Mouse (Mus musculus): Measurements from ENCODE around the gene Cdh23. TPM values are rescaled to one million over a fixed set of nuclear protein-coding genes. Genes with fewer than 3 reads are reported as not detected.
A peak's percentile ranks its signal among the peaks of the same experiment; 100 is the strongest.

Gene Cdh23
- polyA plus RNA-seq, 1 experiment from 2014 or later = 6.9 TPM

GRCm38 (mm10) chr10:60350077-60350804 is 346.0 kb downstream of the Cdh23 start:
- no peak overlapping the region for H3K4me3 ChIP-seq
- H3K9ac ChIP-seq = no peak overlapping the region
- peaks cover 16% of the 10 kb centered on the region for H3K27me3 ChIP-seq
- no peaks in the 10 kb centered on the region for H3K9me3 ChIP-seq
- peaks cover 27% of the 10 kb centered on the region for H3K4me1 ChIP-seq (replicated peaks)
- H3K4me2 ChIP-seq = no peak overlapping the region
- no peak overlapping the region for H3K27ac ChIP-seq (replicated peaks)
- 50% methylated on average over 5 of the region's 5 CpGs for WGBS
- H3K36me3 ChIP-seq = no peaks in the 10 kb centered on the region
- no peak for ATAC-seq (ENCODE audit: low FRiP score, low read depth)

- Histone ChIP-seq H3K27ac (replicated peaks) (no peak overlapping the region), H3K27me3 (peaks cover 16% of the 10 kb centered on the region), H3K9me3 (no peaks in the 10 kb centered on the region), H3K9ac (no peak overlapping the region), H3K4me1 (replicated peaks) (peaks cover 27% of the 10 kb centered on the region), H3K4me3 (no peak overlapping the region), H3K4me2 (no peak overlapping the region), H3K36me3 (no peaks in the 10 kb centered on the region)
- no peak for ATAC-seq (ENCODE audit: low FRiP score, low read depth)
- 92% methylated on average over 5 of the region's 5 CpGs for WGBS
These were observed 346.6 kb downstream of the Cdh23 start for GRCm38 (mm10) chr10:60349644-60350043.

- ATAC-seq (ENCODE audit: low FRiP score, low read depth) = no peak
- H3K4me3 ChIP-seq = no peak overlapping the region
- H3K27me3 ChIP-seq = peaks cover 16% of the 10 kb centered on the region
- no peak overlapping the region for H3K27ac ChIP-seq (replicated peaks)
- H3K36me3 ChIP-seq = no peaks in the 10 kb centered on the region
- H3K4me1 ChIP-seq (replicated peaks) = peaks cover 27% of the 10 kb centered on the region
- H3K9ac ChIP-seq = no peak overlapping the region
- 43% methylated on average over 6 of the region's 6 CpGs for WGBS
- H3K4me2 ChIP-seq = no peak overlapping the region
- H3K9me3 ChIP-seq = no peaks in the 10 kb centered on the region
These were observed 347.2 kb downstream of the Cdh23 start for GRCm38 (mm10) chr10:60349056-60349455.

GRCm38 (mm10) chr10:60347768-60348610 is 348.3 kb downstream of the Cdh23 start:
- Histone ChIP-seq H3K4me3 (0 out of 2 replicates have a peak overlapping the region, but pooled peaks have one; percentile 17), H3K9ac (no peak overlapping the region), H3K9me3 (no peaks in the 10 kb centered on the region), H3K4me2 (peak overlapping the region; percentile 38; the same call in 1 of the 2 replicates), H3K27me3 (peaks cover 16% of the 10 kb centered on the region), H3K36me3 (no peaks in the 10 kb centered on the region), H3K27ac (replicated peaks) (no peak overlapping the region), H3K4me1 (replicated peaks) (peaks cover 22% of the 10 kb centered on the region)
- ATAC-seq (ENCODE audit: low FRiP score, low read depth) = no peak
- 39% methylated on average over 9 of the region's 9 CpGs for WGBS

- Histone ChIP-seq H3K27me3 (peaks cover 16% of the 10 kb centered on the region), H3K36me3 (no peaks in the 10 kb centered on the region), H3K9me3 (no peaks in the 10 kb centered on the region), H3K4me3 (peak within 1 kb of the TSS; percentile 17), H3K4me1 (replicated peaks) (peaks cover 18% of the 10 kb centered on the region), H3K9ac (no peak within 1 kb of the TSS), H3K27ac (replicated peaks) (no peak within 1 kb of the TSS), H3K4me2 (peak within 1 kb of the TSS; percentile 38)
- under 1% methylated on average over 37 of the region's 37 CpGs for WGBS
- ATAC-seq (ENCODE audit: low FRiP score, low read depth) = peak; percentile 53; the same call in 1 of the 2 replicates
These were observed 349.4 kb downstream of the Cdh23 start, which contains the start of gene Vsir for GRCm38 (mm10) chr10:60346701-60347405. TSS of gene Vsir (plus strand) at chr10:60346851.

GRCm38 (mm10) chr10:60346056-60346455 is 350.2 kb downstream of the Cdh23 start:
- no peak for ATAC-seq (ENCODE audit: low FRiP score, low read depth)
- Histone ChIP-seq H3K9me3 (no peaks in the 10 kb centered on the region), H3K4me3 (no peak overlapping the region), H3K36me3 (no peaks in the 10 kb centered on the region), H3K27ac (replicated peaks) (no peak overlapping the region), H3K4me1 (replicated peaks) (peaks cover 10% of the 10 kb centered on the region; the same call in 1 of the 2 replicates), H3K27me3 (peaks cover 16% of the 10 kb centered on the region), H3K4me2 (no peak overlapping the region), H3K9ac (no peak overlapping the region)
- WGBS = 87% methylated on average over 4 of the region's 4 CpGs

- Histone ChIP-seq H3K4me1 (replicated peaks) (peaks cover 9% of the 10 kb centered on the region; the same call in 1 of the 2 replicates), H3K27me3 (peaks cover 16% of the 10 kb centered on the region), H3K9me3 (no peaks in the 10 kb centered on the region), H3K27ac (replicated peaks) (no peak overlapping the region), H3K36me3 (no peaks in the 10 kb centered on the region), H3K9ac (no peak overlapping the region), H3K4me2 (no peak overlapping the region), H3K4me3 (no peak overlapping the region)
- no peak for ATAC-seq (ENCODE audit: low FRiP score, low read depth)
- 71% methylated on average over 3 of the region's 3 CpGs for WGBS
These were observed 352.2 kb downstream of the Cdh23 start for GRCm38 (mm10) chr10:60344111-60344510.

GRCm38 (mm10) chr10:60341528-60341927 is 354.8 kb downstream of the Cdh23 start:
- Histone ChIP-seq H3K4me2 (no peak overlapping the region), H3K36me3 (no peaks in the 10 kb centered on the region), H3K9me3 (no peaks in the 10 kb centered on the region), H3K27me3 (peaks cover 8% of the 10 kb centered on the region), H3K27ac (replicated peaks) (no peak overlapping the region), H3K4me3 (no peak overlapping the region), H3K4me1 (replicated peaks) (peaks cover 3% of the 10 kb centered on the region; the same call in 1 of the 2 replicates), H3K9ac (no peak overlapping the region)
- 81% methylated on average over 9 of the region's 9 CpGs for WGBS
- no peak for ATAC-seq (ENCODE audit: low FRiP score, low read depth)

- Histone ChIP-seq H3K27ac (replicated peaks) (no peak overlapping the region), H3K27me3 (no peaks in the 10 kb centered on the region), H3K9me3 (no peaks in the 10 kb centered on the region), H3K4me2 (no peak overlapping the region), H3K4me3 (no peak overlapping the region), H3K36me3 (no peaks in the 10 kb centered on the region), H3K4me1 (replicated peaks) (no peaks in the 10 kb centered on the region), H3K9ac (no peak overlapping the region)
- 95% methylated on average over 4 of the region's 4 CpGs for WGBS
- no peak for ATAC-seq (ENCODE audit: low FRiP score, low read depth)
These were observed 361.3 kb downstream of the Cdh23 start for GRCm38 (mm10) chr10:60335021-60335420.

- no peaks in the 10 kb centered on the region for H3K4me1 ChIP-seq (replicated peaks)
- H3K27me3 ChIP-seq = no peaks in the 10 kb centered on the region
- no peaks in the 10 kb centered on the region for H3K36me3 ChIP-seq
- no peak overlapping the region for H3K9ac ChIP-seq
- WGBS = 88% methylated on average over 7 of the region's 7 CpGs
- H3K27ac ChIP-seq (replicated peaks) = no peak overlapping the region
- no peak for ATAC-seq (ENCODE audit: low FRiP score, low read depth)
- no peak overlapping the region for H3K4me3 ChIP-seq
- no peaks in the 10 kb centered on the region for H3K9me3 ChIP-seq
- no peak overlapping the region for H3K4me2 ChIP-seq
These were observed 361.7 kb downstream of the Cdh23 start for GRCm38 (mm10) chr10:60334583-60334982.

- no peak overlapping the region for H3K27ac ChIP-seq (replicated peaks)
- WGBS = 80% methylated on average over 11 of the region's 11 CpGs
- H3K4me1 ChIP-seq (replicated peaks) = 0 out of 2 replicates have a peak, but pooled peaks cover 5% of the 10 kb centered on the region
- no peaks in the 10 kb centered on the region for H3K27me3 ChIP-seq
- H3K9ac ChIP-seq = no peak overlapping the region
- H3K4me3 ChIP-seq = no peak overlapping the region
- no peak overlapping the region for H3K4me2 ChIP-seq
- H3K9me3 ChIP-seq = no peaks in the 10 kb centered on the region
- H3K36me3 ChIP-seq = no peaks in the 10 kb centered on the region
- ATAC-seq (ENCODE audit: low FRiP score, low read depth) = no peak
These were observed 367.2 kb downstream of the Cdh23 start for GRCm38 (mm10) chr10:60328963-60329650.
